Comparison of ENCODE assay signal across 8 mouse cellular contexts in the genomic region with DNA sequence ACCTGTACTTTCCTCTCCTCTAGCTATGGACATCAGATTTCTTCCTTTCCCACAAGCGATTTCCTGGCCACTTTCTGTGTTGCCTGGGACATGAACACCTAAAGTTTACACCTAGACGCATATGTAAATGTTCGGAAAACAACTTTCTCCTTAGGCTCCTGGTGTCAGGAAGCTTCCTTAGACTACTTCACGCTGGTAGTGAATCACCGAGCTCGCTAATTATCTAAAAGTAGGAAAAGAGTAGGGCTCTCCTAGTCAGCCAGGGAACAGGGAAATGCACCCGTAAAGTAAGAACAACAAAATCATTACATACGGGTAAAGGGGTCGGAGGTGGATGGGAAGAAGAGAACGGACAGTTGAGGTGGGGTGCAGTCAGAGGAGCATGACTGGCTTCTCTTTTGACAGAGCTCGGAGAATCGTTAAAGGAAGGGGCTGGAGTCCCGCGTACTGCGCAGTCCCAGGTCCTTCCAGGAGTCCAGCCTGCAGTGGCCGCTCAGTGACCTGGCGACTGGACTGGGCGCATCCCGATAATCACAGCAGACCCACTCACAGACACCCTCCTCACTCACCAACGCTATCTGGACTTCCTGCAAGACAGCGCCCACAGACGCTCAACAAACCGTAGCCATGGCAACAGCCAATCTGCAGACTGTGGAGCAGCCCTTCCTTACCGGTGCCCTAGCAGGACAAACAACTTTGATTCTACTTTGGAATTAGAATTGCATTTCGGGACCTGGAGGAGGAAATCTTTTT. TPM values are rescaled to one million over a fixed set of nuclear protein-coding genes. Genes with fewer than 3 reads are reported as not detected.
A peak's percentile ranks its signal among the peaks of the same experiment; 100 is the strongest.
DNase-seq lines count a peak whose midpoint lies in the region; ATAC-seq lines count a peak whose summit lies in the region.

A gene (minus strand): TSS at position 616 of the 753 bp plus-strand sequence.

- H3K4me3 ChIP-seq in embryonic facial prominence, embryonic 10.5 days = peak within 1 kb of the TSS; percentile 74
- no peak within 1 kb of the TSS; the same call in 1 of the 2 replicates for H3K4me3 ChIP-seq in liver, embryonic 15.5 days (replicated peaks)
- peak within 1 kb of the TSS; percentile 73 for H3K4me3 ChIP-seq in neural tube, embryonic 15.5 days (replicated peaks)

- ATAC-seq in liver, embryonic 15.5 days (ENCODE audit: insufficient read depth) = no peak
- peak; percentile 100 for ATAC-seq in neural tube, embryonic 15.5 days (ENCODE audit: low FRiP score)
- no peak for ATAC-seq in activated CD4-positive, CD25-positive, alpha-beta regulatory T cell, adult 4 months

- no peaks in the 10 kb centered on the region for H3K36me3 ChIP-seq in embryonic facial prominence, embryonic 10.5 days (replicated peaks)
- H3K36me3 ChIP-seq in liver, embryonic 15.5 days (replicated peaks) = no peaks in the 10 kb centered on the region
- H3K36me3 ChIP-seq in neural tube, embryonic 15.5 days = no peaks in the 10 kb centered on the region

- intact Hi-C loops in heart, postnatal 10 days (cut with DNase I) = no loop called here

- H3K4me1 ChIP-seq in embryonic facial prominence, embryonic 10.5 days = peaks cover 7% of the 10 kb centered on the region
- no peaks in the 10 kb centered on the region for H3K4me1 ChIP-seq in liver, embryonic 15.5 days (replicated peaks)
- H3K4me1 ChIP-seq in neural tube, embryonic 15.5 days = peaks cover 8% of the 10 kb centered on the region

- 0 out of 2 replicates have a peak within 1 kb of the TSS, but pooled peaks have one; percentile 19 for H3K27ac ChIP-seq in embryonic facial prominence, embryonic 10.5 days (replicated peaks)
- no peak within 1 kb of the TSS for H3K27ac ChIP-seq in liver, embryonic 15.5 days (replicated peaks)
- no peak within 1 kb of the TSS for H3K27ac ChIP-seq in neural tube, embryonic 15.5 days (replicated peaks)

- H3K27me3 ChIP-seq in embryonic facial prominence, embryonic 10.5 days (replicated peaks; ENCODE audit: low read depth, poor library complexity, severe bottlenecking) = no peaks in the 10 kb centered on the region
- H3K27me3 ChIP-seq in liver, embryonic 15.5 days = no peaks in the 10 kb centered on the region
- no peaks in the 10 kb centered on the region for H3K27me3 ChIP-seq in neural tube, embryonic 15.5 days (replicated peaks)

- H3K9ac ChIP-seq in liver, embryonic 15.5 days = no peak within 1 kb of the TSS
- peak within 1 kb of the TSS; percentile 59 for H3K9ac ChIP-seq in neural tube, embryonic 15.5 days (replicated peaks)

- H3K4me2 ChIP-seq in liver, embryonic 15.5 days = peak within 1 kb of the TSS; percentile 44
- peak within 1 kb of the TSS; percentile 89 for H3K4me2 ChIP-seq in neural tube, embryonic 15.5 days

- H3K9me3 ChIP-seq in embryonic facial prominence, embryonic 10.5 days = no peaks in the 10 kb centered on the region
- H3K9me3 ChIP-seq in liver, embryonic 15.5 days (replicated peaks) = no peaks in the 10 kb centered on the region
- no peaks in the 10 kb centered on the region for H3K9me3 ChIP-seq in neural tube, embryonic 15.5 days (replicated peaks)

- WGBS in embryonic facial prominence, embryonic 10.5 days = 7% methylated on average over 25 of the region's 25 CpGs
- WGBS in liver, embryonic 15.5 days (ENCODE audit: insufficient replicate concordance) = 4% methylated on average over 25 of the region's 25 CpGs
- 6% methylated on average over 25 of the region's 25 CpGs for WGBS in neural tube, embryonic 15.5 days

- DNase-seq in gastrocnemius, postnatal 4 days (ENCODE audit: low spot score in 2 of 2) = peak; percentile 17 to 40
- no peak for DNase-seq in gastrocnemius, adult 18-20 months (ENCODE audit: low spot score)
- peak; percentile 84 for DNase-seq in embryonic facial prominence, embryonic 10.5 days (ENCODE audit: low spot score)
- DNase-seq in heart, postnatal 10 days = peak; percentile 40 to 67
- DNase-seq in layer of hippocampus, adult 18-20 months (ENCODE audit: low spot score in 2 of 2) = peak; percentile 82 to 93

RNA-seq across cellular contexts. Expression of the gene that starts here (rescaled TPM):
- not detected for total RNA-seq in gastrocnemius, postnatal 4 days (2021)
- total RNA-seq in gastrocnemius, adult 18-20 months (2021) = not detected
- 0.60 and 1.2 TPM in 2 replicates for polyA plus RNA-seq in embryonic facial prominence, embryonic 10.5 days (2016; fragmentation: Nextera tagmentation; extraction: Ambion mirVana)
- total RNA-seq in heart, postnatal 10 days (2021) = under 1 TPM in 1 of 2 experiments, not detected in 1; 0.05 TPM
- total RNA-seq in layer of hippocampus, adult 18-20 months (2021) = 1 to 10 TPM; 2.4 to 3.5 TPM
- polyA plus RNA-seq in liver, embryonic 15.5 days (2015; fragmentation: Nextera tagmentation; extraction: Ambion mirVana) = not detected in 2 replicates
- 1.9 TPM in 2 replicates for polyA plus RNA-seq in neural tube, embryonic 15.5 days (2015; fragmentation: Nextera tagmentation; extraction: Ambion mirVana)
- not detected for polyA plus RNA-seq in activated CD4-positive, CD25-positive, alpha-beta regulatory T cell, adult 4 months (2017; shearing (Covaris generic))

Comparison
In these comparisons a context has a peak if more than half of its experiments do, and no peak if none do; other contexts are left out.
1. Peak in DNase-seq in gastrocnemius, postnatal 4 days; RNA of the gene not detected or under 1 TPM.
2. Peak in DNase-seq in heart, postnatal 10 days; RNA of the gene not detected or under 1 TPM.